Mouse (Mus musculus): Measurements from ENCODE around the gene Drc3. TPM values are rescaled to one million over a fixed set of nuclear protein-coding genes. Genes with fewer than 3 reads are reported as not detected.

The Drc3 gene
- polyA plus RNA-seq, 1 experiment = 0.26 TPM

- 53% methylated on average over 16 of the region's 16 CpGs for WGBS
- DNase-seq (ENCODE audit: low read depth, low spot score) = no peak
These were observed 31.8 kb downstream of the Drc3 start for GRCm38 (mm10) chr11:60384762-60385421.

- WGBS = 84% methylated on average over 5 of the region's 5 CpGs
- DNase-seq (ENCODE audit: low read depth, low spot score) = no peak
These were observed 32.8 kb downstream of the Drc3 start for GRCm38 (mm10) chr11:60385946-60386345.

- WGBS = 28% methylated on average over 2 of the region's 2 CpGs
- peak; percentile 91 for DNase-seq (ENCODE audit: low read depth, low spot score)
These were observed 34.8 kb downstream of the Drc3 start for GRCm38 (mm10) chr11:60387944-60388343.

GRCm38 (mm10) chr11:60391346-60391745, 38.2 kb downstream of the Drc3 start:
- no peak for DNase-seq (ENCODE audit: low read depth, low spot score)
- WGBS = 88% methylated on average over 6 of the region's 6 CpGs

- no peak for DNase-seq (ENCODE audit: low read depth, low spot score)
- 58% methylated on average over 6 of the region's 6 CpGs for WGBS
These were observed 43.4 kb downstream of the Drc3 start for GRCm38 (mm10) chr11:60396546-60396945.

GRCm38 (mm10) chr11:60397172-60397571, 44.0 kb downstream of the Drc3 start:
- DNase-seq (ENCODE audit: low read depth, low spot score) = no peak
- WGBS = 84% methylated on average over 2 of the region's 2 CpGs

GRCm38 (mm10) chr11:60406606-60407005, 53.5 kb downstream of the Drc3 start:
- 97% methylated on average over 1 of the region's 1 CpGs for WGBS
- DNase-seq (ENCODE audit: low read depth, low spot score) = no peak

- peak; percentile 71 for DNase-seq (ENCODE audit: low read depth, low spot score)
- WGBS = 0% methylated on average over 3 of the region's 3 CpGs
These were observed 59.0 kb downstream of the Drc3 start for GRCm38 (mm10) chr11:60412173-60412572.

GRCm38 (mm10) chr11:60412921-60413320, 59.8 kb downstream of the Drc3 start:
- WGBS = 81% methylated on average over 2 of the region's 2 CpGs
- DNase-seq (ENCODE audit: low read depth, low spot score) = no peak

GRCm38 (mm10) chr11:60416590-60416962, 63.4 kb downstream of the Drc3 start:
- under 1% methylated on average over 21 of the region's 21 CpGs for WGBS

GRCm38 (mm10) chr11:60416963-60417716, 64.0 kb downstream of the Drc3 start, which contains the start of gene Gid4:
Gene Gid4 (plus strand): TSS chr11:60417145.
- peak; percentile 89 for DNase-seq (ENCODE audit: low read depth, low spot score)
- under 1% methylated on average over 76 of the region's 81 CpGs for WGBS

More at GRCm38 (mm10) chr11:60416590-60416962, 63.4 kb downstream of the Drc3 start:
- peak; percentile 25 for DNase-seq (ENCODE audit: low read depth, low spot score)

GRCm38 (mm10) chr11:60417717-60418472, 64.8 kb downstream of the Drc3 start, which contains the start of gene Atpaf2:
Gene Atpaf2 (minus strand): TSS chr11:60418457.
- no peak for DNase-seq (ENCODE audit: low read depth, low spot score)
- WGBS = 1% methylated on average over 39 of the region's 39 CpGs

GRCm38 (mm10) chr11:60418473-60418803, 65.3 kb downstream of the Drc3 start:
- no peak for DNase-seq (ENCODE audit: low read depth, low spot score)
- WGBS = 8% methylated on average over 6 of the region's 6 CpGs

GRCm38 (mm10) chr11:60422046-60422668, 69.0 kb downstream of the Drc3 start:
- DNase-seq (ENCODE audit: low read depth, low spot score) = no peak
- WGBS = 60% methylated on average over 6 of the region's 6 CpGs

- WGBS = 79% methylated on average over 1 of the region's 1 CpGs
These were observed 69.9 kb downstream of the Drc3 start for GRCm38 (mm10) chr11:60423006-60423405.

GRCm38 (mm10) chr11:60426417-60426816, 73.3 kb downstream of the Drc3 start:
- peak; percentile 45 for DNase-seq (ENCODE audit: low read depth, low spot score)
- 36% methylated on average over 1 of the region's 1 CpGs for WGBS

More at GRCm38 (mm10) chr11:60423006-60423405, 69.9 kb downstream of the Drc3 start:
- DNase-seq (ENCODE audit: low read depth, low spot score) = no peak

GRCm38 (mm10) chr11:60427628-60428027, 74.5 kb downstream of the Drc3 start:
- no peak for DNase-seq (ENCODE audit: low read depth, low spot score)
- WGBS = 50% methylated on average over 3 of the region's 3 CpGs

- DNase-seq (ENCODE audit: low read depth, low spot score) = no peak
These were observed 80.4 kb downstream of the Drc3 start for GRCm38 (mm10) chr11:60433501-60433900.

- DNase-seq (ENCODE audit: low read depth, low spot score) = no peak
- WGBS = 75% methylated on average over 1 of the region's 1 CpGs
These were observed 82.0 kb downstream of the Drc3 start for GRCm38 (mm10) chr11:60435133-60435532.

- 88% methylated on average over 3 of the region's 3 CpGs for WGBS
- no peak for DNase-seq (ENCODE audit: low read depth, low spot score)
These were observed 83.5 kb downstream of the Drc3 start for GRCm38 (mm10) chr11:60436618-60437017.

Measured in large intestine, adult 2 months (tissue).